Mouse (Mus musculus) myocyte (in vitro differentiated cells): Measurements from ENCODE around the gene Olfr1458.

Source experiments
- CEBPB ChIP-seq: IDR thresholded peaks from 2 replicates; pipeline ENCODE4 v1.6.1; 2011; ENCODE audit warnings: mild to moderate bottlenecking, moderate library complexity; ENCODE audit not compliant: poor library complexity, insufficient read depth, severe bottlenecking
- E2F4 ChIP-seq: IDR thresholded peaks from one replicate; pipeline ENCODE4 v1.6.1; 2011; ENCODE audit warnings: mild to moderate bottlenecking, control low read depth, moderate library complexity; ENCODE audit not compliant: insufficient read depth
- POLR2AphosphoS2 ChIP-seq: IDR thresholded peaks from one replicate; pipeline ENCODE4 v1.6.1; 2011; ENCODE audit warnings: low read depth, control low read depth; ENCODE audit not compliant: insufficient read length
- SRF ChIP-seq: IDR thresholded peaks from one replicate; pipeline ENCODE4 v1.6.1; 2011; ENCODE audit warnings: low read depth; ENCODE audit not compliant: control insufficient read depth, insufficient read length
- TCF12 ChIP-seq: IDR thresholded peaks from one replicate; pipeline ENCODE4 v1.6.1; 2011; ENCODE audit warnings: mild to moderate bottlenecking, control low read depth; ENCODE audit not compliant: poor library complexity, insufficient read depth, severe bottlenecking

- TF ChIP-seq POLR2AphosphoS2 (no peak), E2F4 (no peak), TCF12 (no peak), CEBPB (no peak), SRF (no peak)
Measured at GRCm38 (mm10) chr19:13060310-13060709, 46.3 kb downstream of the Olfr1458 start, which contains the start of gene Olfr1454.
